Mouse (Mus musculus): ENCODE measurements at regions not wholly inside any gene's neighbourhood (a gene's known extent, or its start where the extent isn't known, plus 50 kb on each side); places are given as distances from the start of the nearest gene placed in this dataset.
A peak's percentile ranks its signal among the peaks of the same experiment; 100 is the strongest.
"Not testable (repeated sequence)": the region's sequence is repeated elsewhere in the genome, so short reads cannot be mapped to it uniquely, and the experiment has no call there.

- no peak for DNase-seq (ENCODE audit: low spot score in 2 of 2)
These were observed 59.9 kb upstream of the Bend4 start for GRCm38 (mm10) chr5:67487965-67488409.

- not testable (repeated sequence) for DNase-seq (ENCODE audit: low spot score in 2 of 2)
These were observed 62.6 kb upstream of the Bend4 start for GRCm38 (mm10) chr5:67490709-67491108.

- DNase-seq (ENCODE audit: low spot score in 2 of 2): no peak
These were observed 64.8 kb upstream of the Bend4 start for GRCm38 (mm10) chr5:67492893-67493302.

- no peak for DNase-seq (ENCODE audit: low spot score in 2 of 2)
These were observed 68.6 kb upstream of the Bend4 start for GRCm38 (mm10) chr5:67496710-67497109.

- no peak for DNase-seq (ENCODE audit: low spot score in 2 of 2)
These were observed 87.4 kb upstream of the Shisa3 start for GRCm38 (mm10) chr5:67520251-67520650.

GRCm38 (mm10) chr5:67521423-67521912, 86.2 kb upstream of the Shisa3 start:
- no peak for DNase-seq (ENCODE audit: low spot score in 2 of 2)

- no peak for DNase-seq (ENCODE audit: low spot score in 2 of 2)
These were observed 77.5 kb upstream of the Shisa3 start for GRCm38 (mm10) chr5:67530149-67530548.

GRCm38 (mm10) chr5:67530957-67531356, 76.7 kb upstream of the Shisa3 start:
- peak in 1 of 2 experiments; percentile 24 for DNase-seq (ENCODE audit: low spot score in 2 of 2)

GRCm38 (mm10) chr5:67532351-67532750, 75.3 kb upstream of the Shisa3 start:
- peak; percentile 68 to 82 for DNase-seq (ENCODE audit: low spot score in 2 of 2)

GRCm38 (mm10) chr5:67532756-67533255, 74.9 kb upstream of the Shisa3 start:
- peak; percentile 9 to 18 for DNase-seq (ENCODE audit: low spot score in 2 of 2)

- DNase-seq (ENCODE audit: low spot score in 2 of 2): no peak
These were observed 73.6 kb upstream of the Shisa3 start for GRCm38 (mm10) chr5:67534056-67534455.

GRCm38 (mm10) chr5:67537990-67538389, 69.7 kb upstream of the Shisa3 start:
- no peak for DNase-seq (ENCODE audit: low spot score in 2 of 2)

- no peak for DNase-seq (ENCODE audit: low spot score in 2 of 2)
These were observed 68.0 kb upstream of the Shisa3 start for GRCm38 (mm10) chr5:67539591-67540238.

- DNase-seq (ENCODE audit: low spot score in 2 of 2): no peak
These were observed 65.8 kb upstream of the Shisa3 start for GRCm38 (mm10) chr5:67541867-67542266.

- DNase-seq (ENCODE audit: low spot score in 2 of 2): no peak
These were observed 63.6 kb upstream of the Shisa3 start for GRCm38 (mm10) chr5:67544028-67544589.

- DNase-seq (ENCODE audit: low spot score in 2 of 2): no peak
These were observed 57.4 kb upstream of the Shisa3 start for GRCm38 (mm10) chr5:67550257-67550656.

- DNase-seq (ENCODE audit: low spot score in 2 of 2): no peak
These were observed 55.9 kb upstream of the Shisa3 start for GRCm38 (mm10) chr5:67551668-67552390.

GRCm38 (mm10) chr5:67552865-67553264, 54.8 kb upstream of the Shisa3 start:
- no peak for DNase-seq (ENCODE audit: low spot score in 2 of 2)
